Mouse (Mus musculus): ENCODE data around the gene Mydgf.
A peak's percentile ranks its signal among the peaks of the same experiment; 100 is the strongest.

The Mydgf gene

GRCm38 (mm10) chr17:56171456-56171855 is 12.3 kb downstream of the Mydgf start:
- DNase-seq (ENCODE audit: low read depth, low spot score), result no peak
- H3K27me3 ChIP-seq (ENCODE audit: control insufficient read depth, insufficient read depth, low read length, poor library complexity, severe bottlenecking), result no peaks in the 10 kb centered on the region

GRCm38 (mm10) chr17:56170636-56171035 is 13.1 kb downstream of the Mydgf start:
- DNase-seq (ENCODE audit: low read depth, low spot score), result no peak
- H3K36me3 ChIP-seq (ENCODE audit: control insufficient read depth, insufficient read depth, low read length, poor library complexity, severe bottlenecking), result no peaks in the 10 kb centered on the region
- H3K27me3 ChIP-seq (ENCODE audit: control insufficient read depth, insufficient read depth, low read length, poor library complexity, severe bottlenecking), result no peaks in the 10 kb centered on the region

More at GRCm38 (mm10) chr17:56171456-56171855, 12.3 kb downstream of the Mydgf start:
- 0 out of 2 replicates have a peak, but pooled peaks cover 2% of the 10 kb centered on the region for H3K36me3 ChIP-seq (ENCODE audit: control insufficient read depth, insufficient read depth, low read length, poor library complexity, severe bottlenecking)

GRCm38 (mm10) chr17:56169830-56170229 is 13.9 kb downstream of the Mydgf start:
- H3K27me3 ChIP-seq (ENCODE audit: control insufficient read depth, insufficient read depth, low read length, poor library complexity, severe bottlenecking), result no peaks in the 10 kb centered on the region
- no peaks in the 10 kb centered on the region for H3K36me3 ChIP-seq (ENCODE audit: control insufficient read depth, insufficient read depth, low read length, poor library complexity, severe bottlenecking)
- no peak for DNase-seq (ENCODE audit: low read depth, low spot score)

GRCm38 (mm10) chr17:56165671-56166070 is 18.0 kb downstream of the Mydgf start:
- H3K36me3 ChIP-seq (ENCODE audit: control insufficient read depth, insufficient read depth, low read length, poor library complexity, severe bottlenecking), result no peaks in the 10 kb centered on the region
- no peak for DNase-seq (ENCODE audit: low read depth, low spot score)
- H3K27me3 ChIP-seq (ENCODE audit: control insufficient read depth, insufficient read depth, low read length, poor library complexity, severe bottlenecking), result no peaks in the 10 kb centered on the region

DNA sequence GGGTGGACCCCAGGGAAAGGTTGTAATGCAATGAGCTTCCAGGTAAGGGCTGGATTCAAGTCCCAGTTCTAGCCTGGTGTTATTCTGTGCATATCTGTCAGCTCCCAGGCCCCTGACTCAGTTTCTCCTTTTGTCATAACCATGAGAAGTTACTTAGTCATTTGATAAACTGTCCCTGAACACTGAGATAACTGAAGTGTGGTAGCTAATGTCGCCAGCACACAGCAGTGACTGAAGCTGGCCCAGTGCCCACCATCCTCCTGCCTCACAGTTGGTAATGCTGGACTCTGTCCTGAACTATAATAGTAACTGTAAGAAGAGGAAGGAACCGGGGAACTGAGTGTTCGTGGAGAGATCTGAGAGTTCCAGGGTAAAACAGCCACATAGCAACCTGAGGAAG is 19.2 kb downstream of the Mydgf start:
- DNase-seq (ENCODE audit: low read depth, low spot score), result no peak
- H3K27me3 ChIP-seq (ENCODE audit: control insufficient read depth, insufficient read depth, low read length, poor library complexity, severe bottlenecking), result no peaks in the 10 kb centered on the region
- no peaks in the 10 kb centered on the region for H3K36me3 ChIP-seq (ENCODE audit: control insufficient read depth, insufficient read depth, low read length, poor library complexity, severe bottlenecking)

- DNase-seq (ENCODE audit: low read depth, low spot score), result no peak
- H3K27me3 ChIP-seq (ENCODE audit: control insufficient read depth, insufficient read depth, low read length, poor library complexity, severe bottlenecking), result no peaks in the 10 kb centered on the region
These were observed 20.1 kb downstream of the Mydgf start for GRCm38 (mm10) chr17:56163523-56164102.

GRCm38 (mm10) chr17:56162231-56162774 is 21.4 kb downstream of the Mydgf start, which contains the start of gene Tnfaip8l1:
Gene Tnfaip8l1, plus strand, starts transcription at chr17:56162477.
- Histone ChIP-seq H3K27me3 (ENCODE audit: control insufficient read depth, insufficient read depth, low read length, poor library complexity, severe bottlenecking) (no peaks in the 10 kb centered on the region), H3K36me3 (ENCODE audit: control insufficient read depth, insufficient read depth, low read length, poor library complexity, severe bottlenecking) (no peaks in the 10 kb centered on the region)
- DNase-seq (ENCODE audit: low read depth, low spot score), result peak; percentile 91

More at GRCm38 (mm10) chr17:56163523-56164102, 20.1 kb downstream of the Mydgf start:
- H3K36me3 ChIP-seq (ENCODE audit: control insufficient read depth, insufficient read depth, low read length, poor library complexity, severe bottlenecking), result no peaks in the 10 kb centered on the region

DNA sequence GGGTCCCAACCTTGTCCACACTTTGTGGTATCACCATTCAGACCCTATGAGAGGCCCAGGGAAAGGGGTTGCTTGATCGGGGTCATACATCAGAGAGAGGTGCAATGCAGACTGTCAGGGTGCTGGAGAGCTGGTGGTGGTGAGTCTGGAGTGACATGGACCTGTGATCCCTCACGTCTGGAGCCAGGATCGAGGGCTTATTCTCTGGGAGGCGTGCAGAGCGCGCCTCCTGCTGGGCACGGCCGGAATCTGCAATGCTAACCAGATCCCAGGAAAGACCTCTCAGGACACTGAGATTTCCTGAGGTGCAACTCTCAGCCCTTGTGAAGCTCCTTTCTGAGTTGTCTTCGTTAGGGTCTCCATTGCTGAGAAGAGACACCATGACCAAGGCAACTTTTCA is 24.0 kb downstream of the Mydgf start:
- no peaks in the 10 kb centered on the region for H3K27me3 ChIP-seq (ENCODE audit: control insufficient read depth, insufficient read depth, low read length, poor library complexity, severe bottlenecking)
- H3K36me3 ChIP-seq (ENCODE audit: control insufficient read depth, insufficient read depth, low read length, poor library complexity, severe bottlenecking), result no peaks in the 10 kb centered on the region
- peak; percentile 62 for DNase-seq (ENCODE audit: low read depth, low spot score)

- Histone ChIP-seq H3K27me3 (ENCODE audit: control insufficient read depth, insufficient read depth, low read length, poor library complexity, severe bottlenecking) (no peaks in the 10 kb centered on the region), H3K36me3 (ENCODE audit: control insufficient read depth, insufficient read depth, low read length, poor library complexity, severe bottlenecking) (no peaks in the 10 kb centered on the region)
- DNase-seq (ENCODE audit: low read depth, low spot score), result no peak
These were observed 30.1 kb downstream of the Mydgf start for GRCm38 (mm10) chr17:56153643-56154042.

DNA sequence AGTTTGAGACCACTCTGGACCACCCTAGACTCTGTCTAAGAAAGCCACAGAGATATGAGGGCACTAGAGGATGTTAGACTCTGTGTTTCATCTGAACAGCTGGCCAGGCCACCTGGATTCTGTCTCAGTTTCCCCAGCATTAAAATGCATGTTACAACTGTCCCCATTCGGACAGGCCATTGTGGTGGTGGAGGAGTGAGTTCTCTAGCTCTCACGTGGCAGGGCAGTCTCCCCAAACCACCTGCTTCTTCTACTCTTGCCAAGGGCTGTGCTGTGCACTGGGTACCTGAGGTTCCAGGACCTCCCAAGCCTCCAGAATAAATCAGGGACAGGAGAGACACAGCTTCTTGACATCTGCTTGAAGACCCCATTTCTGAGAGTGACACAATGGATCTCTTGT is 33.8 kb downstream of the Mydgf start:
- H3K36me3 ChIP-seq (ENCODE audit: control insufficient read depth, insufficient read depth, low read length, poor library complexity, severe bottlenecking), result no peaks in the 10 kb centered on the region
- no peaks in the 10 kb centered on the region for H3K27me3 ChIP-seq (ENCODE audit: control insufficient read depth, insufficient read depth, low read length, poor library complexity, severe bottlenecking)
- DNase-seq (ENCODE audit: low read depth, low spot score), result no peak

- DNase-seq (ENCODE audit: low read depth, low spot score), result no peak
- H3K27me3 ChIP-seq (ENCODE audit: control insufficient read depth, insufficient read depth, low read length, poor library complexity, severe bottlenecking), result no peaks in the 10 kb centered on the region
- no peaks in the 10 kb centered on the region for H3K36me3 ChIP-seq (ENCODE audit: control insufficient read depth, insufficient read depth, low read length, poor library complexity, severe bottlenecking)
These were observed 34.7 kb downstream of the Mydgf start for GRCm38 (mm10) chr17:56148790-56149618.

- no peaks in the 10 kb centered on the region for H3K36me3 ChIP-seq (ENCODE audit: control insufficient read depth, insufficient read depth, low read length, poor library complexity, severe bottlenecking)
- peak; percentile 86 for DNase-seq (ENCODE audit: low read depth, low spot score)
- no peaks in the 10 kb centered on the region for H3K27me3 ChIP-seq (ENCODE audit: control insufficient read depth, insufficient read depth, low read length, poor library complexity, severe bottlenecking)
These were observed 35.4 kb downstream of the Mydgf start for GRCm38 (mm10) chr17:56148280-56148679.

GRCm38 (mm10) chr17:56147420-56147819 is 36.3 kb downstream of the Mydgf start:
- DNase-seq (ENCODE audit: low read depth, low spot score), result peak; percentile 49
- H3K27me3 ChIP-seq (ENCODE audit: control insufficient read depth, insufficient read depth, low read length, poor library complexity, severe bottlenecking), result no peaks in the 10 kb centered on the region

GRCm38 (mm10) chr17:56146131-56146530 is 37.6 kb downstream of the Mydgf start:
- H3K27me3 ChIP-seq (ENCODE audit: control insufficient read depth, insufficient read depth, low read length, poor library complexity, severe bottlenecking), result no peaks in the 10 kb centered on the region; the same call in 1 of the 2 replicates
- DNase-seq (ENCODE audit: low read depth, low spot score), result no peak
- H3K36me3 ChIP-seq (ENCODE audit: control insufficient read depth, insufficient read depth, low read length, poor library complexity, severe bottlenecking), result no peaks in the 10 kb centered on the region

More at GRCm38 (mm10) chr17:56147420-56147819, 36.3 kb downstream of the Mydgf start:
- no peaks in the 10 kb centered on the region for H3K36me3 ChIP-seq (ENCODE audit: control insufficient read depth, insufficient read depth, low read length, poor library complexity, severe bottlenecking)

DNA sequence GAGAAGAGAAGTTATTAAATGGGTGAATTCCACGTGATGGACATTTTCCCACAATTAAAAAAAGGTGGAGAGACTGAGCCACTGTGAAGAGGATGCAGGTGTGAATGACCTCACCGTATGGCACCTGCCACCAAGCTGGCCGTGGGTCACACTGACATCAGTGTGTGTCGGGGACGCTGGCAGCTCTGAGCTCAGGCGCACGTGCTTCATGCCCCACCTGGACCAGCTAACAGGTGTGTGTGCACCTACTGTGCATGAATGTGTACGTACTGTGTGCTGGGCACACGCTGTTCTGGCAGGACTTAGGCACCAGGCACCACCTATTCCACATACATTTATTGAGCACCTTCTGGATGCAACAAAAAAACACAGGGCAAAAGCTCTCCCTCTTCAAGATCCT is 39.2 kb downstream of the Mydgf start:
- H3K27me3 ChIP-seq (ENCODE audit: control insufficient read depth, insufficient read depth, low read length, poor library complexity, severe bottlenecking), result peaks cover 2% of the 10 kb centered on the region
- DNase-seq (ENCODE audit: low read depth, low spot score), result no peak
- H3K36me3 ChIP-seq (ENCODE audit: control insufficient read depth, insufficient read depth, low read length, poor library complexity, severe bottlenecking), result no peaks in the 10 kb centered on the region
